Mouse (Mus musculus) midbrain, embryonic 11.5 days (tissue): ENCODE results near the gene Olfr810. TPM values are rescaled to one million over a fixed set of nuclear protein-coding genes. Genes with fewer than 3 reads are reported as not detected.

Source experiments
- ATAC-seq: fragments of 200-750 bp; cut with Nextera tagmentation; 2 replicates; pipeline ENCODE4 v1.8.0; 2017; ENCODE audit warnings: moderate TSS enrichment, moderate library complexity; ENCODE audit not compliant: low FRiP score
- DNase-seq: peaks from one replicate; pipeline ENCODE4 v3.0.0; 2015; ENCODE audit warnings: low spot score; ENCODE audit errors: missing footprints
- H3K27ac ChIP-seq: fragments of 300-500 bp; sonication (generic); 2 replicates; pipeline ENCODE4 v1.5.1; 2014; ENCODE audit warnings: low read depth, low read length
- H3K27me3 ChIP-seq: fragments of 300-500 bp; sonication (generic); 2 replicates; pipeline ENCODE4 v1.6.1; 2014; ENCODE audit warnings: mild to moderate bottlenecking, low read length, moderate library complexity, mixed read lengths; ENCODE audit not compliant: control insufficient read depth, insufficient read depth
- H3K36me3 ChIP-seq: fragments of 300-500 bp; sonication (generic); 2 replicates; pipeline ENCODE4 v1.6.1; 2014; ENCODE audit warnings: mild to moderate bottlenecking, low read length, moderate library complexity, mixed read lengths; ENCODE audit not compliant: control insufficient read depth, insufficient read depth
- H3K4me1 ChIP-seq: fragments of 300-500 bp; sonication (generic); 2 replicates; pipeline ENCODE4 v1.6.1; 2014; ENCODE audit warnings: low read length; ENCODE audit not compliant: control insufficient read depth, insufficient read depth
- H3K4me2 ChIP-seq: fragments of 300-500 bp; sonication (generic); 2 replicates; pipeline ENCODE4 v1.6.1; 2014; ENCODE audit warnings: mild to moderate bottlenecking, moderate library complexity
- H3K4me3 ChIP-seq: fragments of 300-500 bp; sonication (generic); 2 replicates; pipeline ENCODE4 v1.5.1; 2014; ENCODE audit warnings: low read depth, low read length
- H3K9ac ChIP-seq: fragments of 300-500 bp; sonication (generic); 2 replicates; pipeline ENCODE4 v1.6.1; 2014; ENCODE audit warnings: low read length
- H3K9me3 ChIP-seq: fragments of 300-500 bp; sonication (generic); 2 replicates; pipeline ENCODE4 v1.6.1; 2016; ENCODE audit warnings: low read length; ENCODE audit not compliant: control insufficient read depth
- WGBS: fragments of 180-500 bp; shearing (Covaris S2); extraction: QIAGEN DNeasy Blood & Tissue Kit; methylation state at CpG from one replicate; pipeline ENCODE4 v1.1.7; 2014; 5-methylcytosine and 5-hydroxymethylcytosine counted together
- polyA plus RNA-seq: library from polyadenylated mRNA; unstranded; fragments of >200 nt; fragmentation: Nextera tagmentation; extraction: Ambion mirVana; gene quantifications from 2 replicates; pipeline ENCODE4 v1.2.1, GENCODE M21; 2014

Olfr810 gene
- not detected in 2 replicates for polyA plus RNA-seq

DNA sequence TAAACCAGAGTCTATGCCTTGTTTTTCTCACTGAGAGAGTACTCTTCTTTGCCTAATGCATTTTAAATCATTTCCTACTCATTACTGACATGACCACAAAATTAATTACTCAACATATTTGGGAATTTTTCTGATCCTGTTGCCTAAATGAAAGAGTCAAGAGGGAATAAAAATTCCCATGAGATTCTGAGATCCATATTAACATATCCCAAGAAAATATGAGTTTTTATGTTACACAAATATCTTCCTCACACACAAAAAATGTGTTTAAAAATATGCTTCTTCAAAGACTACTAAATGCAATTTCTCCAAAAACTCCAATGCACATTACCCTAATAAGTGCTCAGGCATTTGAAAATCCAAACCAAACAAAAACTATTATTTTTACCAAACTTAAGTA is at the start of gene Olfr810:
TSS of gene Olfr810 (minus strand) at position 101 of the 400 bp plus-strand sequence.
- ATAC-seq: no peak
- H3K4me3 ChIP-seq: no peak within 1 kb of the TSS
- no peaks in the 10 kb centered on the region for H3K9me3 ChIP-seq
- no peak for DNase-seq
- no peaks in the 10 kb centered on the region for H3K4me1 ChIP-seq
- H3K9ac ChIP-seq: no peak within 1 kb of the TSS
- H3K36me3 ChIP-seq: no peaks in the 10 kb centered on the region
- no peaks in the 10 kb centered on the region for H3K27me3 ChIP-seq
- H3K4me2 ChIP-seq: no peak within 1 kb of the TSS
- H3K27ac ChIP-seq: no peak within 1 kb of the TSS

DNA sequence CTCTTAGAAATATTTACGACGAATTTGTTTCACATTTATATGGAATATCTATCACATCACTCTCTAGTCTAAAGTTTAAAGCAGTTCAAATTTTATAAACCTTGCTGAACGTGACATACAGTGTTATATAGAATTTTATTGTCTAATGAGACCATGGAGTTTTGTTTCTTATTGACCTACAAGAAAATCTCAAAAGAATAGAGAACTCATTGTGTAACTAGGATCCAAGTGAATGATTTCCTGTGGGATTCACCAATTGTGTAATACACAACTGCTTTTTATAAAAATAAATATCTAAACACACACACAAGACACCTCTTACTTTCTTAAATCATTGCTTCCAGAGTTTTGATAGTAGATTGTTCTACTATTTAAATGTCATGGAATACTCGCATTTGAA is 9.6 kb upstream of the Olfr810 start, which contains the start of gene Olfr811:
TSS of gene Olfr811 (minus strand) at position 101 of the 400 bp plus-strand sequence.
- no peaks in the 10 kb centered on the region for H3K4me1 ChIP-seq
- ATAC-seq (no peak), DNase-seq (no peak)
- H3K4me3 ChIP-seq: no peak within 1 kb of the TSS
- H3K9me3 ChIP-seq: no peaks in the 10 kb centered on the region
- 83% methylated on average over 4 of the region's 4 CpGs for WGBS
- no peaks in the 10 kb centered on the region for H3K27me3 ChIP-seq
- no peaks in the 10 kb centered on the region for H3K36me3 ChIP-seq
- no peak within 1 kb of the TSS for H3K4me2 ChIP-seq
- H3K9ac ChIP-seq: no peak within 1 kb of the TSS
- no peak within 1 kb of the TSS for H3K27ac ChIP-seq

DNA sequence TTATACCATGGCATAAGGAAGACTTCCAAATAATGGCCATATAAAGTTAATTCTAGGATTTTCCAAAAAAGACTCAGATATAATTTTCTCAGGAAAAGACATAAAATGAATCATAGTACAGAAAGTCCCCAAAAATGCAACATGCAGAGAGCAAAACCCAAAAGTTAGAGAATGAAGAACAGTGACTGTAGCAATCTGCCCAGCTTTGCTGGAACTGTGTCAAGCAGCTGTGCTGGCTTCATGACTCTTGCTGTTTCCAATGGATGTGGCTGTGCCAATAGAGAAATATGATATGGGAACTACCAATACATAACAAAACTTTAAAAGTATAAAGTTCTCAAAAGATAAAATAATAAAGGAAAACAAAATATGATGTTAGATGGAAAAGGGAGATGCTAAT is 16.6 kb downstream of the Olfr810 start:
- no peak overlapping the region for H3K9ac ChIP-seq
- no peak overlapping the region for H3K27ac ChIP-seq
- H3K4me2 ChIP-seq: no peak overlapping the region
- no peaks in the 10 kb centered on the region for H3K4me1 ChIP-seq
- H3K4me3 ChIP-seq: no peak overlapping the region
- ATAC-seq (no peak), DNase-seq (no peak)
- no peaks in the 10 kb centered on the region for H3K27me3 ChIP-seq
- no peaks in the 10 kb centered on the region for H3K36me3 ChIP-seq
- no peaks in the 10 kb centered on the region for H3K9me3 ChIP-seq

DNA sequence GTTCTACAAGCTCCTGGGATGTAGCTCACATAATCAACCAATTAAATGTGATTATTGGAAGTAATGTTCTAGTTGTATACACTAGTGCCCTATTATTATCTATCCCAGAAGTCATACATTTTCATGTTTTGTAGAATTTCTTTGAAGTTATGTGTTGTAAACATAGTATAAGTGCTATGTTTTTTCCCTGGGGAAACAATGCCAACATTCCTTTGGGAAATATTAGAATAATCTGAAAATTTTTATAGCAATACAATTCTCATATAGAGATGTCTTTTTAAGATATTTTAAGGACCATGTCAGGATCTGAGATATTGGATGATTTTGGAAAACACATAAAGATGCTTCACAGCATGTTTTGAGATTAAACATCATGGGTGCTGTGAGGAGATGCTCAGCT is 20.4 kb downstream of the Olfr810 start, which contains the start of gene Olfr809:
TSS of gene Olfr809 (plus strand) at position 301 of the 400 bp plus-strand sequence.
- Histone ChIP-seq H3K9ac (no peak within 1 kb of the TSS), H3K27ac (no peak within 1 kb of the TSS)
- ATAC-seq: no peak

DNA sequence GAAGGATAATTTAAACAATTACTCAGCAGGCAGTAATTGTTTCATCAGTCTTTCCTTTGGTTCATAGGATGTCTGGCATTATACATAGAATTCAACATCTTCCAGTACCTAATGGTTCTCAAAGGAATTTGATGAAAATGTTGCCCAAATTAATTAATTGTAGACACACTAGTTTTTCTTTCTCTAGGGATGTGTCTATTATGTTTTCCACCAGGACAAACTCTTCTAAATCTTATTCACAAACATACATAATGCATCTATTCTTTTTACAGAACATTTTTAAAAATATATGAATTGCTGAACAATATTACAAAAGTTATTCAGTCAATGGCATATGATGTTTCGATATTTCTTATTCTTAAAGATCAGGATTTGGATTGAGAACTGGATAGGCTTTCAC is 29.5 kb downstream of the Olfr810 start, which contains the start of gene Olfr808:
TSS of gene Olfr808 (plus strand) at position 301 of the 400 bp plus-strand sequence.
- H3K27ac ChIP-seq: no peak within 1 kb of the TSS
- H3K4me3 ChIP-seq: no peak within 1 kb of the TSS
- DNase-seq: no peak
- no peaks in the 10 kb centered on the region for H3K4me1 ChIP-seq
- H3K9ac ChIP-seq: no peak within 1 kb of the TSS
- ATAC-seq: no peak
- no peaks in the 10 kb centered on the region for H3K9me3 ChIP-seq
- 90% methylated on average over 1 of the region's 1 CpGs for whole genome bisulfite sequencing
- no peaks in the 10 kb centered on the region for H3K36me3 ChIP-seq
- no peaks in the 10 kb centered on the region for H3K27me3 ChIP-seq
- no peak within 1 kb of the TSS for H3K4me2 ChIP-seq

More for the DNA sequence above, 20.4 kb downstream of the Olfr810 start, which contains the start of gene Olfr809:
- Histone ChIP-seq H3K4me2 (no peak within 1 kb of the TSS), H3K4me1 (no peaks in the 10 kb centered on the region), H3K27me3 (no peaks in the 10 kb centered on the region), H3K9me3 (no peaks in the 10 kb centered on the region), H3K36me3 (no peaks in the 10 kb centered on the region), H3K4me3 (no peak within 1 kb of the TSS)
- DNase-seq: no peak

DNA sequence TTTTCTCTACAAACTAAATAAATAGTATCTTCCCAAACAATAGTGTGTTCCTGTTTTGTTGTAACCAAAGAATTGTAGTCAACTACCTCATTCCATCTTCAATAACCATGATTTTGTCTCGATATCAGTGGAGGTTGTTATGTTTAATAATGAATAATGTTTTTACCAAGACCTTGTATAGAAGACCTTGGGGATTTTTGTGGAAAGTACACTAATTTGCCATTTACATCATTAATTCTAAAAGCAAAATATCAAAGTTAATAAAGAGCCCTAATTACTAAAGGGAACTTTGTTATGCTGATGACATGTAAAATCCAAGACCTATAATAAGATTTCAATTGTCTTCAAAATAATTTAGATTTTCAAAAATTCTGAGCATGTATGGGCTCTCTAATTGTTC is 37.0 kb downstream of the Olfr810 start, which contains the start of gene Olfr807:
TSS of gene Olfr807 (minus strand) at position 101 of the 400 bp plus-strand sequence.
- H3K9ac ChIP-seq: no peak within 1 kb of the TSS
- H3K36me3 ChIP-seq: no peaks in the 10 kb centered on the region
- H3K9me3 ChIP-seq: no peaks in the 10 kb centered on the region
- DNase-seq (no peak), ATAC-seq (no peak)
- 88% methylated on average over 1 of the region's 1 CpGs for WGBS
- no peak within 1 kb of the TSS for H3K4me2 ChIP-seq
- no peak within 1 kb of the TSS for H3K27ac ChIP-seq
- H3K4me1 ChIP-seq: no peaks in the 10 kb centered on the region
- H3K4me3 ChIP-seq: no peak within 1 kb of the TSS
- no peaks in the 10 kb centered on the region for H3K27me3 ChIP-seq

DNA sequence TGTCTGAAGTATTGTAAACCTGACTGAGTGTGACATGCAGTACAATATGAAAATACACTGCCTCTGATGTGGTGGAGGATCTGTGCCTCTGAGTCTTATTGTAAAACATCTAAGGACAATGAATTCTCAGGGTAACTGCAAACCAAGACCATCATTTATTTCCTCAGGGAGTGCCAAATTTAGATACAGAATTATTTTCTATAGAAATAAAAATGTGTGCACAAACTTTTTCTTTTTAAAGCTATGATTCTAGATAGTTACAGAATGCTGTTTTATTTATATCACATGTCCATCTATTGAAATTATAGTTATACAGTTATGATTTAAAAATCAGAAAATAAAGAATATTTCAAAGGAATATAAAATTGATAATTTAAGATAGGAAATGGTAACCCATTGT is 52.9 kb downstream of the Olfr810 start, which contains the start of gene Olfr806:
TSS of gene Olfr806 (minus strand) at position 101 of the 400 bp plus-strand sequence.
- Histone ChIP-seq H3K9ac (no peak within 1 kb of the TSS), H3K27me3 (no peaks in the 10 kb centered on the region), H3K4me2 (no peak within 1 kb of the TSS), H3K4me3 (no peak within 1 kb of the TSS), H3K4me1 (no peaks in the 10 kb centered on the region), H3K27ac (no peak within 1 kb of the TSS), H3K9me3 (no peaks in the 10 kb centered on the region), H3K36me3 (no peaks in the 10 kb centered on the region)
- ATAC-seq (no peak), DNase-seq (no peak)

Other genes starting within 250 kb of the Olfr810 start
- gene Olfr794, start 227.3 kb downstream of the Olfr810 start, polyA plus RNA-seq: not detected in 2 replicates
- gene Olfr796, start 182.3 kb downstream of the Olfr810 start, polyA plus RNA-seq: not detected in 2 replicates
- gene Olfr798, start 167.0 kb downstream of the Olfr810 start, polyA plus RNA-seq: not detected in 2 replicates
- not detected in 2 replicates for gene Olfr799, start 157.4 kb downstream of the Olfr810 start, polyA plus RNA-seq
- gene Olfr800, start 137.2 kb downstream of the Olfr810 start, polyA plus RNA-seq: not detected in 2 replicates
- gene Olfr801, start 121.1 kb downstream of the Olfr810 start, polyA plus RNA-seq: not detected in 2 replicates
- gene Olfr802, start 106.7 kb downstream of the Olfr810 start, polyA plus RNA-seq: not detected in 2 replicates
- not detected in 2 replicates for gene Olfr803, start 100.6 kb downstream of the Olfr810 start, polyA plus RNA-seq
- not detected in 2 replicates for gene Olfr804, start 91.7 kb downstream of the Olfr810 start, polyA plus RNA-seq
- gene Olfr805, start 65.5 kb downstream of the Olfr810 start, polyA plus RNA-seq: not detected in 2 replicates
- gene Olfr806, start 53.0 kb downstream of the Olfr810 start, polyA plus RNA-seq: not detected in 2 replicates
- gene Olfr807, start 37.1 kb downstream of the Olfr810 start, polyA plus RNA-seq: not detected in 2 replicates
- not detected in 2 replicates for gene Olfr808, start 29.4 kb downstream of the Olfr810 start, polyA plus RNA-seq
- not detected in 2 replicates for gene Olfr809, start 20.3 kb downstream of the Olfr810 start, polyA plus RNA-seq
- gene Olfr811, start 9.5 kb upstream of the Olfr810 start, polyA plus RNA-seq: not detected in 2 replicates
- not detected in 2 replicates for gene Olfr812, start 51.2 kb upstream of the Olfr810 start, polyA plus RNA-seq
- not detected in 2 replicates for gene Olfr813, start 60.5 kb upstream of the Olfr810 start, polyA plus RNA-seq
- not detected in 2 replicates for gene Olfr814, start 84.9 kb upstream of the Olfr810 start, polyA plus RNA-seq
- gene Olfr815, start 111.0 kb upstream of the Olfr810 start, polyA plus RNA-seq: not detected in 2 replicates
- gene Olfr816, start 120.7 kb upstream of the Olfr810 start, polyA plus RNA-seq: not detected in 2 replicates
- not detected in 2 replicates for gene Olfr818, start 154.2 kb upstream of the Olfr810 start, polyA plus RNA-seq
- gene Olfr819, start 172.3 kb upstream of the Olfr810 start, polyA plus RNA-seq: not detected in 2 replicates
- gene Olfr247, start 181.2 kb upstream of the Olfr810 start, polyA plus RNA-seq: not detected in 2 replicates
- gene Gm10310, start 190.1 kb upstream of the Olfr810 start, polyA plus RNA-seq: not detected in 2 replicates
- gene Olfr820, start 217.7 kb upstream of the Olfr810 start, polyA plus RNA-seq: not detected in 2 replicates
- not detected in 2 replicates for gene Olfr821, start 235.4 kb upstream of the Olfr810 start, polyA plus RNA-seq